Mouse (Mus musculus): Measurements from ENCODE around the gene Scn3a. TPM values are rescaled to one million over a fixed set of nuclear protein-coding genes. Genes with fewer than 3 reads are reported as not detected.

Scn3a gene
- polyA plus RNA-seq, 1 experiment from 2014 or later: 38.0 TPM

GRCm38 (mm10) chr2:65421259-65422255 lies 145.9 kb downstream of the Scn3a start:
- no peaks in the 10 kb centered on the region for H3K4me1 ChIP-seq (ENCODE audit: control insufficient read depth, insufficient read depth, low read depth, low read length)
- H3K9ac ChIP-seq (ENCODE audit: low read depth, low read length): no peak overlapping the region
- no peaks in the 10 kb centered on the region for H3K27me3 ChIP-seq (replicated peaks; ENCODE audit: control insufficient read depth, insufficient read depth, low read length)
- 37% methylated on average over 11 of the region's 11 CpGs for WGBS
- ATAC-seq: no peak
- H3K36me3 ChIP-seq (ENCODE audit: control insufficient read depth, insufficient read depth, low read length): no peaks in the 10 kb centered on the region
- no peak overlapping the region for H3K4me3 ChIP-seq (ENCODE audit: low read length)
- H3K9me3 ChIP-seq (ENCODE audit: control insufficient read depth, low read length): no peaks in the 10 kb centered on the region; the same call in 1 of the 2 replicates
- no peak overlapping the region for H3K4me2 ChIP-seq (ENCODE audit: low read length)
- H3K27ac ChIP-seq (ENCODE audit: low read depth, low read length): no peak overlapping the region

DNA sequence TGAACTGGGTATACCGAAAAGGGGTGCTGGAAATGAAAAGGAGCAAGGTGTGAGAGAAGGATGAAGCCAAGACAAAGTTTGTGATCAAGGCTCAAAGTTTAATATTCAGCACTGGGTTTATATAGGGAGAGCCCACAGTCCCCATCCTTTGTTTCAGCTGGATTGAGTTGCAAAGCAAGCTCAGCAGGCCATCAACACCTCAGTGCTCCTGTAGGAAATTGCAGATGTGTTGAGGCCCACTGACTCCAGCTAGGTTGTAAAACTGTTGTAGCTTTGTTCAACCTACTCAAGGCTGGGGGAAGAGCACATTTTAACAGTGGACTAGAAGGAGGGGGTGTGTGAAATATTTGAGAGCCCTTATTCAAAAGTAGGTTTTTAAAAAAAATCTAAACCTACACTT lies 148.8 kb downstream of the Scn3a start:
- 64% methylated on average over 1 of the region's 1 CpGs for WGBS
- Histone ChIP-seq H3K36me3 (ENCODE audit: control insufficient read depth, insufficient read depth, low read length) (no peaks in the 10 kb centered on the region), H3K4me1 (ENCODE audit: control insufficient read depth, insufficient read depth, low read depth, low read length) (no peaks in the 10 kb centered on the region; the same call in 1 of the 2 replicates), H3K27ac (ENCODE audit: low read depth, low read length) (no peak overlapping the region), H3K4me2 (ENCODE audit: low read length) (no peak overlapping the region), H3K27me3 (replicated peaks; ENCODE audit: control insufficient read depth, insufficient read depth, low read length) (no peaks in the 10 kb centered on the region), H3K4me3 (ENCODE audit: low read length) (no peak overlapping the region), H3K9ac (ENCODE audit: low read depth, low read length) (no peak overlapping the region), H3K9me3 (ENCODE audit: control insufficient read depth, low read length) (no peaks in the 10 kb centered on the region; the same call in 1 of the 2 replicates)
- ATAC-seq: no peak

DNA sequence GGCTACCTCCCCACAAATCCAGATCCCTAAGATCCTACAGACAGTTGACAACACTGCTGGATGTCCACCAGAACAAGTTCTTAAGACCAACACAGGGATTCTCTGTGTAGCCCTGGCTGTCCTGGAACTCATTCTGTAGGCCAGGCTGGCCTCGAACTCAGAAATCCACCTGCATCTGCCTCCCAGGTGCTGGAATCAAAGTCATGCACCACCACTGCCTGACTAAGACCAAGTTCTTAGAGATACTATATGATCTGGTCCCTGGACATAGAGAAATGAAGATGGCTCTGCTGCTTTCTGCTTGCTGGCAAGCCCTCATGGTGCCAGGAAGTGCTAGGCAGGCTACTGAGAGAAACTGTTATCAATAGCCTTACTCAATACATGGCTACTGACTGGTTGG lies 150.9 kb downstream of the Scn3a start:
- no peak overlapping the region for H3K27ac ChIP-seq (ENCODE audit: low read depth, low read length)
- WGBS: 94% methylated on average over 1 of the region's 1 CpGs

DNA sequence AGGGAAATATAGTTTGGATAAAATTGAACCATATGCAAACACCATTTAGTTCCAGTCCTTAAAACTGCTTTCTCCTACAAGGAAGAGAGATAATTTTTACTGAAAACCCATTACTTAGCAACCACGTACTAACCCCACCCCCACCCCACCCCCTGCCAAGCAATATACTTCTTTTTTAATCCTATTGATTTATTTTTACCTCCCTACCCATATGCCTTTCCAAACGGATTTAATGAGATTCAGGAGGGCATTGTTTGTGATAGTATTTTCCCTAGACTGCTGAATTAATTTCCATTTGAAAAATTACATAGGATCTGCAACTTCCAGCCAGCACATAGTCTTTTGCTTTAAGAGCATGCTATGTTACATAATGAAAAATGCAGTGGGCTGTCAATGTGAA lies 152.1 kb downstream of the Scn3a start:
- H3K4me1 ChIP-seq (ENCODE audit: control insufficient read depth, insufficient read depth, low read depth, low read length): no peaks in the 10 kb centered on the region; the same call in 1 of the 2 replicates
- no peaks in the 10 kb centered on the region for H3K36me3 ChIP-seq (ENCODE audit: control insufficient read depth, insufficient read depth, low read length)
- H3K9ac ChIP-seq (ENCODE audit: low read depth, low read length): peak overlapping the region; percentile 25; the same call in 1 of the 2 replicates
- no peaks in the 10 kb centered on the region for H3K27me3 ChIP-seq (replicated peaks; ENCODE audit: control insufficient read depth, insufficient read depth, low read length)
- peak overlapping the region; percentile 68 for H3K27ac ChIP-seq (ENCODE audit: low read depth, low read length)
- H3K4me3 ChIP-seq (ENCODE audit: low read length): peak overlapping the region; percentile 36
- H3K9me3 ChIP-seq (ENCODE audit: control insufficient read depth, low read length): no peaks in the 10 kb centered on the region; the same call in 1 of the 2 replicates
- peak; percentile 15; the same call in 1 of the 2 replicates for ATAC-seq
- peak overlapping the region; percentile 63 for H3K4me2 ChIP-seq (ENCODE audit: low read length)
- 0% methylated on average over 2 of the region's 2 CpGs for WGBS

More for the DNA sequence above, 150.9 kb downstream of the Scn3a start:
- Histone ChIP-seq H3K9ac (ENCODE audit: low read depth, low read length) (no peak overlapping the region), H3K4me2 (ENCODE audit: low read length) (no peak overlapping the region), H3K27me3 (replicated peaks; ENCODE audit: control insufficient read depth, insufficient read depth, low read length) (no peaks in the 10 kb centered on the region), H3K4me3 (ENCODE audit: low read length) (no peak overlapping the region), H3K4me1 (ENCODE audit: control insufficient read depth, insufficient read depth, low read depth, low read length) (no peaks in the 10 kb centered on the region; the same call in 1 of the 2 replicates), H3K9me3 (ENCODE audit: control insufficient read depth, low read length) (no peaks in the 10 kb centered on the region; the same call in 1 of the 2 replicates), H3K36me3 (ENCODE audit: control insufficient read depth, insufficient read depth, low read length) (no peaks in the 10 kb centered on the region)
- ATAC-seq: no peak

DNA sequence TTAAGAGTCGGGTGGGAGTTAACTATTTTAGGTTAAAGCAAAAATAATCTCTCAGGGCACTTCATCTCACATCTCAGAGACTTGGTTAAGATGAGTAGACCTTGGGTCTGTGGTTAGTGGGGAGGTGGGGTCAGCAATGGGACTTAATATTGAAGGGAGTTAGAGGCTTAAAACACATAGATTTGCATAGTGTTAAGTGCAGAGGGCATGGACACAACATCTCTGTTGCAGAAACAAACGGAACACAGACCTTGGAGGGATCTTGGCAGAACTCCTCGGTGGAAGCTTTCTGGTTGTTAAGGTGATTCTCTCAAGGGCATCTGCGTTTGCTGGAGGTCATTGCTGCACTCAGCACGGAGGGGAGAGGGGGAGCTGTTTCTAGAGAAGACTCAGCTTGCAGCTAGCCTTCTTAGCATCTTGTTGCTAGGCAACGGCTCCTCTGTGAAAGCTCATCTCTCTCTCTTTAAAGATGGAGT lies 152.6 kb downstream of the Scn3a start:
- no peaks in the 10 kb centered on the region; the same call in 1 of the 2 replicates for H3K4me1 ChIP-seq (ENCODE audit: control insufficient read depth, insufficient read depth, low read depth, low read length)
- H3K27ac ChIP-seq (ENCODE audit: low read depth, low read length): peak overlapping the region; percentile 68
- no peaks in the 10 kb centered on the region; the same call in 1 of the 2 replicates for H3K9me3 ChIP-seq (ENCODE audit: control insufficient read depth, low read length)
- WGBS: 3% methylated on average over 6 of the region's 6 CpGs
- H3K27me3 ChIP-seq (replicated peaks; ENCODE audit: control insufficient read depth, insufficient read depth, low read length): no peaks in the 10 kb centered on the region
- no peaks in the 10 kb centered on the region for H3K36me3 ChIP-seq (ENCODE audit: control insufficient read depth, insufficient read depth, low read length)
- H3K9ac ChIP-seq (ENCODE audit: low read depth, low read length): peak overlapping the region; percentile 25; the same call in 1 of the 2 replicates
- H3K4me3 ChIP-seq (ENCODE audit: low read length): peak overlapping the region; percentile 36
- peak overlapping the region; percentile 63 for H3K4me2 ChIP-seq (ENCODE audit: low read length)
- peak; percentile 92 for ATAC-seq

DNA sequence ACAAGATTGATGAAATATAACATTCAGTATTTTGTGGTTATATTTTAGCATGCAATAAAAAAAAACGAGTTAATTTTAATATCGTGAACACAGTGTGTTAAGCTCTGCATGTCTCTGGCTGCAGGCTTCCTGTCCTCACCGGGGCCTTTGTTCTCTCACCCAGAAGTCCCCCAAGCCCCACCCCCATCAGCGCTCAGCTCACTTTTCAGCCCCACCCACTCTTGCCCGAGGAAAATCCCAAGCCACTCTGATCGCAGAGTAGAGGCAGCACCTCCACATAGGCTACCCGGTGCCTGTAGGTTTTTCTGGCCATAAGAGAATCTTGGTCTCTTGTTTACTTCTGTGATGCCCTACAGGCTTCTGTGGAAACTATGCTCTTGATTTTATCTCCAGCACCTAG lies 153.2 kb downstream of the Scn3a start:
- H3K27ac ChIP-seq (ENCODE audit: low read depth, low read length): peak overlapping the region; percentile 68
- no peak overlapping the region; the same call in 1 of the 2 replicates for H3K9ac ChIP-seq (ENCODE audit: low read depth, low read length)
- WGBS: 0% methylated on average over 7 of the region's 7 CpGs

DNA sequence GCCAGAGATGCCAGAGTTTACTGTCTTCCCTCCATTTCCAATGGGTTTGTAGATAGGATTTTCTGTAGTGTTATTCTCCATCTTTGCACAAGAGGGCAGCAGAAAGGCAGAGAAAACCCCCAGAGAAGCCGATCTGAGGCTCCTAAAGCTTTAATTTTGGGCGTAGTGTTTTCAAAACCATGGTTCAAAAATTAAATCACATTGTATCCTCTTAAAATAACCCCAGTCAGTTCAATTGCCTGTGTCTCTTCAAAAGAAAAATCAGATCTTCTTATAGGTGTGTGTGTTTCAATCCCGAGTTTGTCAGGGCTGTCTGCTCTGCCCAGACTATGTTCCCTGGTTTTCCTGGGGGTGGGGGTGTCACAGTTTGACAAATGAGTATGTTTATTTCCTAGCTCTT lies 153.7 kb downstream of the Scn3a start:
- peak overlapping the region; percentile 51; the same call in 1 of the 2 replicates for H3K9ac ChIP-seq (ENCODE audit: low read depth, low read length)
- H3K27me3 ChIP-seq (replicated peaks; ENCODE audit: control insufficient read depth, insufficient read depth, low read length): no peaks in the 10 kb centered on the region
- peak overlapping the region; percentile 68 for H3K27ac ChIP-seq (ENCODE audit: low read depth, low read length)
- peak overlapping the region; percentile 63 for H3K4me2 ChIP-seq (ENCODE audit: low read length)
- H3K4me1 ChIP-seq (ENCODE audit: control insufficient read depth, insufficient read depth, low read depth, low read length): no peaks in the 10 kb centered on the region; the same call in 1 of the 2 replicates
- H3K4me3 ChIP-seq (ENCODE audit: low read length): peak overlapping the region; percentile 36
- WGBS: 0% methylated on average over 3 of the region's 3 CpGs
- ATAC-seq: peak; percentile 71
- H3K36me3 ChIP-seq (ENCODE audit: control insufficient read depth, insufficient read depth, low read length): no peaks in the 10 kb centered on the region
- H3K9me3 ChIP-seq (ENCODE audit: control insufficient read depth, low read length): no peaks in the 10 kb centered on the region; the same call in 1 of the 2 replicates

More for the DNA sequence above, 153.2 kb downstream of the Scn3a start:
- Histone ChIP-seq H3K27me3 (replicated peaks; ENCODE audit: control insufficient read depth, insufficient read depth, low read length) (no peaks in the 10 kb centered on the region), H3K36me3 (ENCODE audit: control insufficient read depth, insufficient read depth, low read length) (no peaks in the 10 kb centered on the region), H3K4me3 (ENCODE audit: low read length) (peak overlapping the region; percentile 36), H3K4me2 (ENCODE audit: low read length) (peak overlapping the region; percentile 63), H3K4me1 (ENCODE audit: control insufficient read depth, insufficient read depth, low read depth, low read length) (no peaks in the 10 kb centered on the region; the same call in 1 of the 2 replicates), H3K9me3 (ENCODE audit: control insufficient read depth, low read length) (no peaks in the 10 kb centered on the region; the same call in 1 of the 2 replicates)
- peak; percentile 85 for ATAC-seq
